Mouse (Mus musculus) gastrocnemius, postnatal 36 days (tissue): Measurements from ENCODE around the gene Fam19a5. TPM values are rescaled to one million over a fixed set of nuclear protein-coding genes. Genes with fewer than 3 reads are reported as not detected.

Experiments
- DNase-seq, 2 experiments: peaks; one replicate each; pipeline ENCODE4 v3.0.0; 2022
- intact Hi-C: fragments of 180-260 bp; cut with DNase I; formaldehyde crosslinking; loops from one replicate; pipeline ENCODE4 v1.15.1; 2025
- microRNA-seq, 2 experiments: library from miRNA; unstranded; fragments of <30 nt; microRNA quantifications; one replicate each; pipeline ENCODE4 v1.2.0; 2021
- total RNA-seq, 2 experiments: library from RNA; stranded (reverse); gene quantifications; 2 replicates each; pipeline ENCODE4 v1.2.3; 2021

Gene Fam19a5
- total RNA-seq, 2 experiments from 2014 or later: 1.7 TPM

- intact Hi-C loops: no loop called here
- DNase-seq: no peak
Observed at GRCm38 (mm10) chr15:87715037-87715676, 171.1 kb downstream of the Fam19a5 start.

- intact Hi-C loops: no loop called here
- DNase-seq: no peak
Observed at GRCm38 (mm10) chr15:87717056-87717455, 173.0 kb downstream of the Fam19a5 start.

GRCm38 (mm10) chr15:87723455-87723986, 179.4 kb downstream of the Fam19a5 start:
- intact Hi-C loops: no loop called here
- DNase-seq: no peak

GRCm38 (mm10) chr15:87726657-87727236, 182.6 kb downstream of the Fam19a5 start:
- no peak for DNase-seq
- intact Hi-C loops: no loop called here

GRCm38 (mm10) chr15:87736345-87736744, 192.2 kb downstream of the Fam19a5 start:
- intact Hi-C loops: no loop called here
- no peak for DNase-seq

- intact Hi-C loops: no loop called here
- DNase-seq: no peak
Observed at GRCm38 (mm10) chr15:87755482-87755881, 211.4 kb downstream of the Fam19a5 start.

- intact Hi-C loops: no loop called here
- no peak for DNase-seq
Observed at GRCm38 (mm10) chr15:87765876-87766275, 221.8 kb downstream of the Fam19a5 start.

GRCm38 (mm10) chr15:87773955-87774354, 229.9 kb downstream of the Fam19a5 start:
- intact Hi-C loops: no loop called here
- DNase-seq: no peak

- no peak for DNase-seq
- intact Hi-C loops: no loop called here
Observed at GRCm38 (mm10) chr15:87783331-87783730, 239.2 kb downstream of the Fam19a5 start.

- no peak for DNase-seq
- intact Hi-C loops: no loop called here
Observed at GRCm38 (mm10) chr15:87789671-87790070, 245.6 kb downstream of the Fam19a5 start.

GRCm38 (mm10) chr15:87793661-87794060, 249.6 kb downstream of the Fam19a5 start:
- DNase-seq: no peak
- intact Hi-C loops: no loop called here

- no peak for DNase-seq
Observed at GRCm38 (mm10) chr15:87796571-87796970, 252.5 kb downstream of the Fam19a5 start.

More at GRCm38 (mm10) chr15:87796571-87796970, 252.5 kb downstream of the Fam19a5 start:
- intact Hi-C loops: no loop called here

Small RNA genes within 50 kb of the gene (microRNA-seq; reads per million reads assigned to microRNA genes)
- gene Mir6393: 0 reads per million in 2 experiments
